Mouse (Mus musculus): ENCODE data around the gene Gm8857. TPM values are rescaled to one million over a fixed set of nuclear protein-coding genes. Genes with fewer than 3 reads are reported as not detected.

The Gm8857 gene
- not detected in 4 replicates for total RNA-seq (2023; ENCODE audit: inconsistent age)

DNA sequence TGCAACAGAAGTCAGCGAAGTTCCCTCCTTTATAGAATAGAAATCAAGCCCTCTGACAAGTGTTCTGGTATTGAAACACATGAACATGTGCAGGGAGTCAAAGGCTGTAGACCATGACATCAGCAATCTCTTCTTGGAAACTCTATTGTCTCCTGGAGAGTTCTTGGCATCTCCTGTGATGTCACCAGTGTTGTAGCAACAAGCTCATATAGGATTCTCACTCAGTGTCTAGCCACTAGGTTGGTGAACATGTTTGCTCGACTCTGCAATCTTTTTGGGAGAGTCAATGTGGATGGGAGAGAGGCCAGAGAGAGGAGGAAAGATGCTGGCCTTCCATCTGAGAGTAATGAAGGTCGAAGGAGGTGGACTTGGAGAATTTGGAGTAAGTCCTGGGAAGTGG is at the start of gene Gm8857, which contains the start of gene Gm8871:
Gene Gm8857 (plus strand): TSS at position 303 of the 400 bp plus-strand sequence.
Gene Gm8871 (plus strand): TSS at position 301 of the 400 bp plus-strand sequence.

Other genes starting within 250 kb of the Gm8857 start
- not detected in 4 replicates for gene Gm8871, start within 50 bp of the Gm8857 start, total RNA-seq (2023; ENCODE audit: inconsistent age)
- not detected in 4 replicates for gene Gm8879, start 179.8 kb downstream of the Gm8857 start, total RNA-seq (2023; ENCODE audit: inconsistent age)
- gene Gm5861, start 235.3 kb downstream of the Gm8857 start, total RNA-seq (2023; ENCODE audit: inconsistent age): not detected in 4 replicates